Mouse (Mus musculus) ovary, postnatal 14 days (tissue): ENCODE measurements around the gene Abcb6.

Experiments used
- DNase-seq: peaks from one replicate; pipeline ENCODE4 v3.0.0; 2022; ENCODE audit warnings: low spot score

Gene Abcb6

DNA sequence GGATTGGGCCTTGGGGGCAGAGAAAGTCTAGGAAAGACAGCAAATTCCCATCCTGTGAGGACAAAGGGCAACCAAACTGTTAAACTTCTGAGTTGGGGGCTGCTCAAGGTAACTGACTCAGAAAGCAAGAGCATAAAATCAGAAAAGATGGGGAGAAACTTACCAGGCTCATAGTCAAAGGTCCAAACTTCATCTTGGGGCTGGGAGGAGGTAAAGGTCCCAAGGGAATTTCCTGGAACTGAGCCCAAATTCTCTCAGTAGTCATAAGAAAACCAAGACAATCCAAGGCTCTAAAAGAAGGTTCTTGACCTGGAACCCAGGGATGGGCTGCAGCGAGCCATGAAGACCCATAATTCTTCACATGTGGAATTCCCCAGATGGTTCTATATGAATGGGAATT is 21.0 kb upstream of the Abcb6 start:
- DNase-seq = no peak

DNA sequence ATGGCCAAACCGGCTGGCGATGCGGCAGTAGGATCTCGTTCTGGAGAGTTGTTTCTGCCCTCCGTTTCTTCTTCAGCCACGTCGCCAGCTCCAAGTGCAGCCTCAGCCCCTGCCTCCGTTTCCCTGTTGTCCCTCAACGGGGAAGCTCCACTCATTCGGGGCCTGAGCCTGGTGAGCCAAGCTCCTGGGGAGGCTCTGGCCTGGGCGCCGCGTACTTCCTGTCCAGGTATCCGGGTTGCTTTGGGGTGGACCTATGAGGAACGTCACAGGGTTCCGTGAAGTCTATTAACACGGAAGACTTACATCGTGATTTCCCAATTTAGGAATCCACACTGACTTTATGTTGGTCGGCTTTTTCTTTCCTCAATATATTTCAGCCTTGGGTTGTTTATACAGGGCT is 12.3 kb upstream of the Abcb6 start:
- peak; percentile 29 for DNase-seq

DNA sequence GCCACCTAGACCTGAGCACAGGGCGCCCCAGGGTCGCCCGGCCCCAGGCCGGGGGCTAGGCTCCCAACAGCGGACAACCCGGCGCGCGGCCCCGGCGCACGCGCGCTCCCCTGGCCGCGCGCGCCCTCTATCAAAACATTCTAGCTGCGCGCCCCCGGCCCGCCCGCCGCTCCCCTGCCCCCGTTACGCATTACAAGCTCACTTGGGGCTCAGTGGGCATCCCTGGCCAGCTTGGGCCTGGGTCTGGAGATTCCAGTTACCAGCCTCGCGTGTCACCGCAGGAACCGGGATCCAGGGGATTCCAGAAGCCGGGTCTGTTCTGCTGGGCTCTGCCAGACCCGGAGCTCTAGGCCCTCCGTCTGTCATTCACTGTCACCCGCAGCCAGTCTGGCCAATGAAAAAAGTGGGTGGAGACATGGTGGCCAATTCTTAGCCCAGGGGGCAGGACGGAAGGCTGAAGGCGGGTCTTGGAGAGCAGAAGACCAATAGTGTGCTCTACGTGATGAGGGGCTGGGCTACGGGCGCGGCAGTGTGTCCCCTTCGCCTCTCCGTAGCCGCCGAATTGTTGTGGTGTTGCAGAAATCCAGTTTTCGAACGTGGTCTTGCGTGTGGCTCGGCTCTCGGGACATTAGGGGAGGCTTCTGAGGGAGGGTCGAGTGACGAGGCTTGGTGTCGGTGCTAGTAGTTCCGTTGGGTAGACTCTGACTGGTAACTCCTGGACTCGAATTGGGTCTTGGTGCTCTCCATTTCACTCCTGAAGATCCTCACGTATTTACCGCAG is 11.6 kb upstream of the Abcb6 start, which contains the start of the genes Ankzf1 and Atg9a:
Ankzf1 (plus strand) TSS at position 530 of the 781 bp plus-strand sequence.
Atg9a (minus strand) TSS at position 575 of the 781 bp plus-strand sequence.
- DNase-seq = peak; percentile 84

DNA sequence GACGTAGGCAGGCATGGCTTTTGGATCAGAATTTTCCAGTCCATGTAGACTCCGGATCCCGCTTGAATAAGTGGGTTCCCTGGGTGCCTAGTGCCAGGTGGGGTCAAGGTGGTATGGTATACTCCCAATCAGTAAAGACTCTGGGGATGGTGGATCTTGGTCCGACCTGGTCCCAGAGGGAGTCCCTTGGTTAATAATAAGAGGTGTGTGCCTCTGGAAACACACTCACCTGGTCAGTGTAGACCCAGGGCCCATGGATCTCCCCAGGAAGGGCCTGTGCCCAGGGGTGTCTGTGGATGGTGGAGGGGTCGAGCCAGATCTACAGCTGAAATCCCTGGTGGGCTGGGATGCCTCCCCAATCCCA is 11.0 kb upstream of the Abcb6 start:
- no peak for DNase-seq

DNA sequence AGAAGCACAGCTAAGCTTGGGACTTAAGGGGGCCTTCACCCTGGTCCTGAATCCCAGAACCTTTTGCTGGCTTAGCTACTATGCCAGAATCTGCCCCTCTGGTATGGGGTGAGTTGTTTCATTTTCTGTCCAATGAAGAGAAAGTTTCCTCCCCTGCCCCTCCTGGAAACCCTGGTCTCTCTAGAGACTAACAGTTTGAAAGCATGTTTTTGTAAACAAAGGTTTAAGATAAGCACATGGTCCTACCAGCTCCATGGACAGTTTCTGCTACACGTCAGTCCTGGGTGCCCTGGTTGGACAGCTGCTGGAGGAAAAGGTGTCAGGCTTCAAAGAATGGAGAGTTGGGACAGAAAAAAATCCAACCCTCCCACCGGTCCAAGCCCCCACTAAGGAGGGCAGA is 10.4 kb upstream of the Abcb6 start:
- DNase-seq = no peak

- no peak for DNase-seq
Observed at GRCm38 (mm10) chr1:75187914-75188483, 7.8 kb upstream of the Abcb6 start.

GRCm38 (mm10) chr1:75187126-75187525 is 6.9 kb upstream of the Abcb6 start:
- no peak for DNase-seq

- DNase-seq = no peak
Observed at GRCm38 (mm10) chr1:75185495-75185894, 5.3 kb upstream of the Abcb6 start.

- no peak for DNase-seq
Observed at GRCm38 (mm10) chr1:75182160-75182559, 2.0 kb upstream of the Abcb6 start.

GRCm38 (mm10) chr1:75181377-75181870 is 1.2 kb upstream of the Abcb6 start:
- DNase-seq = no peak

GRCm38 (mm10) chr1:75180741-75181140 is 549 bp upstream of the Abcb6 start:
- DNase-seq = no peak

- DNase-seq = peak; percentile 26
Observed at GRCm38 (mm10) chr1:75179334-75180104, 673 bp downstream of the Abcb6 start.

DNA sequence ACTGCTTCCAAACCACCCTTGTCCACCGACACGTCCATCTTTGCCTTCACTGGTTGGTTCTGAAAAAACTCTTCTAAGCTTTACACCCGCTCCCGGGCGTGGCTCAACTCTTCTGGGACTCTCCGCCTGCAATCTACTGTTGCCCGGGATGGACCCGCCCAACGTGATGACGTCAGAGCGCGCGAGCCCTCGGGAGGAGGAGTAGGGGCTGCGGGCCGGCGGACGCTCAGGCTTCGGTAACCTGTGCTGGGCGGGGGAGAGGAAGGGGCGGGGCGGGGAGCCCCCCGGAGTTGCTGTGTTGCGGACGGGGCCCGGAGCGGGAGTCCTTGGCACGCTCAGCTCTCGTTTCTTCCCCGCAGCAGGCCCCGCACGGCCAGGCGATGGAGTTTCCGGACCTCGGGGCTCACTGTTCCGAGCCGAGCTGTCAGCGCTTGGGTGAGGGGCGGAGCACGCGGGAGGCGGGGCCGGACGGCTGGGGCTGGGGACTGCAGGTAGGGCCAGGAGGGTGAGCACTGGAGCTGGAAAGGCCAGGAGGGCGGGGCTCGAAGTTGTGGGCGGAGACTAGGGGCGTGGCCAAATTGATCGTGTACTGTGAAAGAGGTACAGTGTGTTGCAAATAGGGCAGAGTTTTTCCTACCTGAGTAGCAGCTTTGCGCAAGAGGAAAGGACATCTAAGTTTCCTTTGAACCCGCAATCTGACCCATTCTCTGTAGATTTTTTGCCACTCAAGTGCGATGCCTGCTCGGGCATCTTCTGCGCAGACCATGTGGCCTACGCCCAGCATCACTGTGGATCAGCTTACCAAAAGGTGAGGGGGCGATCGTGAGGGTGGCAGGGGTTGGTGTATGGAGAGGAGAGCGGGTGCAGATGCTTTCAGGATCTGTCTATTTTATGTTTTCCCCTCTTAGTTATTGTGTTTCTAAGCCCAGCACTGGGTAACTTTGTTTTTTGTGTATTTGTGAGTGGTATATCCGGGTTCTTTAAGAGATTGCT is 11.4 kb downstream of the Abcb6 start, which contains the start of gene Zfand2b:
Zfand2b (plus strand) TSS at position 175 of the 993 bp plus-strand sequence.
- peak; percentile 94 for DNase-seq

GRCm38 (mm10) chr1:75168093-75168471 is 12.1 kb downstream of the Abcb6 start:
- no peak for DNase-seq

DNA sequence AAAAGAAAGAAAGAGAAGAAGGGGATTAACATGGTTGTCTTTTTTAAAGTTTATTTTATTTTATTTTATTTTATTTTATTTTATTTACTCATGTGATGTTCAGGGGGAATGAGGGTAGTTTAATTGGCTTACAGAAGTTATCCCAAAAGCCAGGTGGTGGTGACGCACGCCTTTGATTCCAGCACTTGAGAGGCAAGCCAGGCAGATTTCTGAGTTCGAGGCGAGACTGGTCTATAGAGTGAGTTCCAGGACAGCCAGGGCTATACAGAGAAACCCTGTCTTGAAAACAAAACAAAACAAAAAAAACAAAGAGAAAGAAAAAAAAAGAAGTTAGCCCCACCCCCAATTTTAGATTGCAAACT is 20.0 kb downstream of the Abcb6 start:
- DNase-seq = no peak

DNA sequence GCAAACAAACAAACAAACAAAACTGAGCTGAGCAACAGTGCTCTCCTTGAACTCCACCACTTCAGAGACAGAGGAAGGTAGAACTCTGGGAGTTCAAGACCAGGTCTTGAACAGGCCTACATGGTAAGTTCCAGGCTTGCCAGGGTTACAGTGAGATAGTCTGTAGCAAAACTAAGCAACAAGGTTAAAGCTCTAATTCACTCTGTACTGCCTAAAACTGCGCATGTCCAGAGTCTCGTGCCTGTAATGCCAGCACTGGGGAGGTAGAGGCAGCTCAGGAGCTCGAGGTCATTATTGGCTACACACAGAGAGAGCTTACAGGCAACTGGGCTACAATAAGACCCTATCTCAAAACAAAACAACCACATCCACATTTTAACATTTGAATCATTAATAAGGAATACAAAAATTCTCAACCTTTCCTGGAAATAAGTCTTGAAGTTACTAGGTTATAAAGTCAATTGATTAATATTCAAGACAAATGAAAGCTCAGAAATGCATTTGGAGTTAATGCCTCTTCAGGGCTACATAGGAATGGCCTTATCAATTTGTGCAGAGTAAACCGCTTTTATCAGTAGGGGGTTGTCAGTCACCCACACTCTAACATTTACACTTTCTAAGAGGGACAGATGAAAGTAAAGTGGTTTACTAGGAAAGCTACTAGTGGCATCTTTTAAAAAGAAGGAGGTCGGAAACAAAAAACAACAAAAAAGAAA is 20.5 kb downstream of the Abcb6 start:
- no peak for DNase-seq

- DNase-seq = no peak
Observed at GRCm38 (mm10) chr1:75158990-75159389, 21.2 kb downstream of the Abcb6 start.

GRCm38 (mm10) chr1:75155837-75156236 is 24.4 kb downstream of the Abcb6 start:
- no peak for DNase-seq

- no peak for DNase-seq
Observed at GRCm38 (mm10) chr1:75148727-75149126, 31.5 kb downstream of the Abcb6 start.

- DNase-seq = no peak
Observed at GRCm38 (mm10) chr1:75147411-75148135, 32.6 kb downstream of the Abcb6 start.
